Mouse (Mus musculus) stomach, embryonic 16.5 days (tissue): ENCODE results near the gene Rnf5. TPM values are rescaled to one million over a fixed set of nuclear protein-coding genes. Genes with fewer than 3 reads are reported as not detected.

Experiments used
- ATAC-seq: fragments of 200-750 bp; cut with Nextera tagmentation; 2 replicates; pipeline ENCODE4 v1.8.0; 2017; ENCODE audit warnings: moderate number of reproducible peaks, moderate TSS enrichment; ENCODE audit not compliant: insufficient read depth, low FRiP score
- H3K27ac ChIP-seq: fragments of 300-500 bp; sonication (generic); 2 replicates; pipeline ENCODE4 v1.5.1; 2014; ENCODE audit warnings: low read length
- H3K27me3 ChIP-seq: fragments of 300-500 bp; sonication (generic); 2 replicates; pipeline ENCODE4 v1.6.1; 2014; ENCODE audit warnings: low read length, control low read depth, mixed read lengths; ENCODE audit not compliant: control insufficient read depth, insufficient read depth
- H3K36me3 ChIP-seq: fragments of 300-500 bp; sonication (generic); 2 replicates; pipeline ENCODE4 v1.6.1; 2014; ENCODE audit warnings: low read length; ENCODE audit not compliant: control insufficient read depth, insufficient read depth
- H3K4me1 ChIP-seq: fragments of 300-500 bp; sonication (generic); 2 replicates; pipeline ENCODE4 v1.6.1; 2014; ENCODE audit warnings: low read length, control low read depth, mixed read lengths; ENCODE audit not compliant: control insufficient read depth, insufficient read depth
- H3K4me2 ChIP-seq: fragments of 300-500 bp; sonication (generic); 2 replicates; pipeline ENCODE4 v1.6.1; 2014; ENCODE audit warnings: low read depth, low read length, mixed read lengths
- H3K4me3 ChIP-seq: fragments of 300-500 bp; sonication (generic); replicated peaks from 2 replicates; pipeline ENCODE4 v1.5.1; 2014; ENCODE audit warnings: mild to moderate bottlenecking, low read length
- H3K9ac ChIP-seq: fragments of 300-500 bp; sonication (generic); 2 replicates; pipeline ENCODE4 v1.6.1; 2014; ENCODE audit warnings: low read length
- H3K9me3 ChIP-seq: fragments of 300-500 bp; sonication (generic); replicated peaks from 2 replicates; pipeline ENCODE4 v1.6.1; 2016; ENCODE audit warnings: low read length, control low read depth; ENCODE audit not compliant: control insufficient read depth
- WGBS: fragments of 180-500 bp; shearing (Covaris S2); extraction: QIAGEN DNeasy Blood & Tissue Kit; methylation state at CpG from one replicate; pipeline ENCODE4 v1.1.7; 2014; 5-methylcytosine and 5-hydroxymethylcytosine counted together
- polyA plus RNA-seq: library from polyadenylated mRNA; unstranded; fragments of >200 nt; fragmentation: Nextera tagmentation; extraction: Ambion mirVana; gene quantifications from 2 replicates; pipeline ENCODE4 v1.2.1, GENCODE M21; 2015

The Rnf5 gene
- polyA plus RNA-seq, 1 experiment from 2014 or later, result 141 TPM

GRCm38 (mm10) chr17:34559895-34560294 is 43.6 kb downstream of the Rnf5 start:
- H3K4me2 ChIP-seq, result no peak overlapping the region
- no peaks in the 10 kb centered on the region for H3K27me3 ChIP-seq
- no peaks in the 10 kb centered on the region for H3K36me3 ChIP-seq
- H3K9me3 ChIP-seq, result no peaks in the 10 kb centered on the region
- ATAC-seq, result 0 out of 2 replicates have a peak, but pooled peaks have one; percentile 41
- peaks cover 10% of the 10 kb centered on the region for H3K4me1 ChIP-seq
- no peak overlapping the region for H3K4me3 ChIP-seq
- no peak overlapping the region for H3K27ac ChIP-seq
- H3K9ac ChIP-seq, result no peak overlapping the region
- WGBS, result 24% methylated on average over 15 of the region's 15 CpGs

- Histone ChIP-seq H3K36me3 (no peaks in the 10 kb centered on the region), H3K27me3 (no peaks in the 10 kb centered on the region), H3K9ac (no peak overlapping the region), H3K9me3 (no peaks in the 10 kb centered on the region), H3K4me3 (no peak overlapping the region), H3K27ac (no peak overlapping the region), H3K4me2 (no peak overlapping the region), H3K4me1 (peaks cover 3% of the 10 kb centered on the region)
- ATAC-seq, result no peak
- WGBS, result 72% methylated on average over 7 of the region's 7 CpGs
Measured at GRCm38 (mm10) chr17:34559116-34559515, 44.4 kb downstream of the Rnf5 start.

- 65% methylated on average over 11 of the region's 11 CpGs for WGBS
- Histone ChIP-seq H3K4me3 (no peak overlapping the region), H3K9me3 (no peaks in the 10 kb centered on the region), H3K27me3 (no peaks in the 10 kb centered on the region), H3K27ac (no peak overlapping the region), H3K9ac (no peak overlapping the region), H3K4me1 (no peaks in the 10 kb centered on the region), H3K36me3 (no peaks in the 10 kb centered on the region), H3K4me2 (no peak overlapping the region)
- no peak for ATAC-seq
Measured at GRCm38 (mm10) chr17:34557411-34557810, 46.1 kb downstream of the Rnf5 start.

GRCm38 (mm10) chr17:34556406-34556805 is 47.1 kb downstream of the Rnf5 start:
- H3K27me3 ChIP-seq, result no peaks in the 10 kb centered on the region
- no peak overlapping the region for H3K4me3 ChIP-seq
- 77% methylated on average over 8 of the region's 8 CpGs for WGBS
- no peaks in the 10 kb centered on the region for H3K9me3 ChIP-seq
- no peak overlapping the region for H3K4me2 ChIP-seq
- no peaks in the 10 kb centered on the region for H3K4me1 ChIP-seq
- no peaks in the 10 kb centered on the region for H3K36me3 ChIP-seq
- H3K9ac ChIP-seq, result no peak overlapping the region
- ATAC-seq, result no peak
- no peak overlapping the region for H3K27ac ChIP-seq

GRCm38 (mm10) chr17:34555483-34555882 is 48.0 kb downstream of the Rnf5 start:
- Histone ChIP-seq H3K9ac (no peak overlapping the region), H3K9me3 (no peaks in the 10 kb centered on the region), H3K36me3 (no peaks in the 10 kb centered on the region), H3K27ac (no peak overlapping the region), H3K4me1 (no peaks in the 10 kb centered on the region), H3K27me3 (no peaks in the 10 kb centered on the region), H3K4me3 (no peak overlapping the region), H3K4me2 (no peak overlapping the region)
- WGBS, result 14% methylated on average over 5 of the region's 5 CpGs
- no peak for ATAC-seq

Other genes with a start within 250 kb of the Rnf5 start
- gene Btnl2, start 248.9 kb downstream of the Rnf5 start, polyA plus RNA-seq, result 1.3 and 1.4 TPM in 2 replicates
- gene Btnl1, start 226.6 kb downstream of the Rnf5 start, polyA plus RNA-seq, result 3.5 TPM in 2 replicates
- 1.8 TPM in 2 replicates for gene BC051142, start 204.9 kb downstream of the Rnf5 start, polyA plus RNA-seq
- 3.8 and 3.9 TPM in 2 replicates for gene Btnl4, start 126.4 kb downstream of the Rnf5 start, polyA plus RNA-seq
- gene Btnl6, start 86.3 kb downstream of the Rnf5 start, polyA plus RNA-seq, result 2.6 and 3.6 TPM in 2 replicates
- gene Notch4, start 39.4 kb downstream of the Rnf5 start, polyA plus RNA-seq, result 4.7 and 4.9 TPM in 2 replicates
- gene Gpsm3, start 13.9 kb downstream of the Rnf5 start, polyA plus RNA-seq, result 9.3 and 10.4 TPM in 2 replicates
- 6.8 and 8.4 TPM in 2 replicates for gene Pbx2, start 12.4 kb downstream of the Rnf5 start, polyA plus RNA-seq
- 2.7 and 3.0 TPM in 2 replicates for gene Ager, start 5.8 kb downstream of the Rnf5 start, polyA plus RNA-seq
- 42.6 TPM in 2 replicates for gene Agpat1, start 572 bp upstream of the Rnf5 start, polyA plus RNA-seq
- 3.5 and 4.8 TPM in 2 replicates for gene Egfl8, start 12.3 kb upstream of the Rnf5 start, polyA plus RNA-seq
- 25.2 and 25.7 TPM in 2 replicates for gene Ppt2, start 24.8 kb upstream of the Rnf5 start, polyA plus RNA-seq
- 0.31 and 0.45 TPM in 2 replicates for gene Prrt1, start 25.8 kb upstream of the Rnf5 start, polyA plus RNA-seq
- 13.1 and 14.4 TPM in 2 replicates for gene Fkbpl, start 41.1 kb upstream of the Rnf5 start, polyA plus RNA-seq
- gene Atf6b, start 43.5 kb upstream of the Rnf5 start, polyA plus RNA-seq, result 73.5 and 78.0 TPM in 2 replicates
- 1.3 and 1.8 TPM in 2 replicates for gene Tnxb, start 66.8 kb upstream of the Rnf5 start, polyA plus RNA-seq
- gene C4b, start 140.2 kb upstream of the Rnf5 start, polyA plus RNA-seq, result 0.89 and 0.99 TPM in 2 replicates
- gene Cyp21a1, start 200.9 kb upstream of the Rnf5 start, polyA plus RNA-seq, result 0.21 and 6.9 TPM in 2 replicates
- gene Stk19, start 233.3 kb upstream of the Rnf5 start, polyA plus RNA-seq, result 23.8 and 25.8 TPM in 2 replicates
- gene Dxo, start 233.3 kb upstream of the Rnf5 start, polyA plus RNA-seq, result 48.9 and 53.3 TPM in 2 replicates
- 45.0 and 48.1 TPM in 2 replicates for gene Skiv2l, start 246.5 kb upstream of the Rnf5 start, polyA plus RNA-seq
- gene Nelfe, start 246.7 kb upstream of the Rnf5 start, polyA plus RNA-seq, result 89.5 and 96.4 TPM in 2 replicates